Mouse (Mus musculus) forebrain, embryonic 15.5 days (tissue): ENCODE results near the gene E130308A19Rik. TPM values are rescaled to one million over a fixed set of nuclear protein-coding genes. Genes with fewer than 3 reads are reported as not detected.

Experiments
- ATAC-seq: fragments of 200-750 bp; cut with Nextera tagmentation; replicated peaks from 2 replicates; pipeline ENCODE4 v1.8.0; 2017; ENCODE audit warnings: mild to moderate bottlenecking, moderate TSS enrichment, moderate library complexity
- H3K27ac ChIP-seq: fragments of 300-500 bp; sonication (generic); replicated peaks from 2 replicates; pipeline ENCODE4 v1.5.1; 2015; ENCODE audit warnings: mild to moderate bottlenecking, inconsistent platforms
- H3K27me3 ChIP-seq: fragments of 300-500 bp; sonication (generic); 2 replicates; pipeline ENCODE4 v1.6.1; 2015; ENCODE audit warnings: inconsistent platforms
- H3K36me3 ChIP-seq: fragments of 300-500 bp; sonication (generic); 2 replicates; pipeline ENCODE4 v1.6.1; 2015; ENCODE audit warnings: mild to moderate bottlenecking, inconsistent platforms
- H3K4me1 ChIP-seq: fragments of 300-500 bp; sonication (generic); 2 replicates; pipeline ENCODE4 v1.6.1; 2015; ENCODE audit warnings: inconsistent platforms
- H3K4me2 ChIP-seq: fragments of 300-500 bp; sonication (generic); replicated peaks from 2 replicates; pipeline ENCODE4 v1.6.1; 2015; ENCODE audit warnings: mild to moderate bottlenecking, inconsistent platforms
- H3K4me3 ChIP-seq: fragments of 300-500 bp; sonication (generic); 2 replicates; pipeline ENCODE4 v1.5.1; 2015; ENCODE audit warnings: mild to moderate bottlenecking, inconsistent platforms
- H3K9ac ChIP-seq: fragments of 300-500 bp; sonication (generic); replicated peaks from 2 replicates; pipeline ENCODE4 v1.6.1; 2015; ENCODE audit warnings: mild to moderate bottlenecking, inconsistent platforms
- H3K9me3 ChIP-seq: fragments of 300-500 bp; sonication (generic); 2 replicates; pipeline ENCODE4 v1.6.1; 2016; ENCODE audit warnings: inconsistent platforms
- WGBS: fragments of 180-500 bp; shearing (Covaris S2); methylation state at CpG from one replicate; pipeline ENCODE4 v1.1.7; 2015; ENCODE audit warnings: mixed read lengths; 5-methylcytosine and 5-hydroxymethylcytosine counted together
- polyA plus RNA-seq: library from polyadenylated mRNA; unstranded; fragments of >200 nt; fragmentation: Nextera tagmentation; extraction: Ambion mirVana; gene quantifications from 2 replicates; pipeline ENCODE4 v1.2.1, GENCODE M21; 2015

The E130308A19Rik gene
- polyA plus RNA-seq, 1 experiment from 2014 or later: 36.6 TPM

DNA sequence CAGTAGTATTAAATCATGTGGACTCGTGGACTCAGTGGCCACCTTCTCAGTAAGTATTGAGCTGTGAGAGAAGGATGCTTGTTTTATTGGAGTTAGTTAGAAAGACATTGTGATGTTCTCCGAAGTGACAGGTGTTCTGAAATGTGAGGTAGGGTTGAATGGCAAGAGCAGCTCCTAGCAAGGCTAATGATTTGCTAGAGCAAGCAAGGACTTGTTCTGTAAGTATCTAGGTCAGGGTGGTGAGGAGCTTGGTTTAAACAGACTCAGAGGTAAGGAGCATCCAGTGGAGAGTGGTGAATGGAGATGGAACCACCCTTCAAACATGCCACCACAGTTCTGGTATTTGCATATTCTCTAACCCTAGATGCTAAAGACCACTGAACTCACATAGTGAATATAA lies 16.6 kb downstream of the E130308A19Rik start:
- Histone ChIP-seq H3K4me1 (peaks cover 20% of the 10 kb centered on the region), H3K27ac (no peak overlapping the region), H3K9ac (no peak overlapping the region), H3K36me3 (no peaks in the 10 kb centered on the region), H3K4me3 (no peak overlapping the region), H3K4me2 (no peak overlapping the region), H3K9me3 (no peaks in the 10 kb centered on the region), H3K27me3 (no peaks in the 10 kb centered on the region)
- 89% methylated on average over 2 of the region's 2 CpGs for WGBS
- no peak for ATAC-seq

DNA sequence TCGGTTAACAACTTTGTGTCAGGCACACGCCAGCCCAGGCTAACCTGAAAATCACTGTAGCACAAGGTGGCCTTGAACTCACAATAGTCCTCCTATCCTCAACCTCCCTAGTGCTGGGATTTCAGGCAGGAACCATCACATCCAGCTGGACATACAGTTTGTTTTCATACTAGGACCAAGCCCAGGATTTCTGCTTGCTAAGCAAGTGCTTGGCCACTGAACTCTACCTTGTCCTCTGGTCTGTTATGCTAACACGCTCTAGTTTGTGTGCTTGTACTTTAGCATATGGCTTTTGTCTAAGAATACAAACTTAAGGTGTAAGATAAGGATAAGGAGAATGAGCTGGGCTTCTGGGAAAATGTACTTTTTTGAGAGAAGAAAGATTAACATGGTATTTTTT lies 18.4 kb downstream of the E130308A19Rik start:
- WGBS: 77% methylated on average over 3 of the region's 3 CpGs
- 0 out of 2 replicates have a peak overlapping the region, but pooled peaks have one; percentile 3 for H3K27ac ChIP-seq
- H3K4me2 ChIP-seq: no peak overlapping the region
- H3K9me3 ChIP-seq: no peaks in the 10 kb centered on the region
- H3K36me3 ChIP-seq: no peaks in the 10 kb centered on the region
- H3K4me1 ChIP-seq: peaks cover 17% of the 10 kb centered on the region
- no peaks in the 10 kb centered on the region for H3K27me3 ChIP-seq
- no peak for ATAC-seq
- H3K9ac ChIP-seq: no peak overlapping the region
- no peak overlapping the region for H3K4me3 ChIP-seq

DNA sequence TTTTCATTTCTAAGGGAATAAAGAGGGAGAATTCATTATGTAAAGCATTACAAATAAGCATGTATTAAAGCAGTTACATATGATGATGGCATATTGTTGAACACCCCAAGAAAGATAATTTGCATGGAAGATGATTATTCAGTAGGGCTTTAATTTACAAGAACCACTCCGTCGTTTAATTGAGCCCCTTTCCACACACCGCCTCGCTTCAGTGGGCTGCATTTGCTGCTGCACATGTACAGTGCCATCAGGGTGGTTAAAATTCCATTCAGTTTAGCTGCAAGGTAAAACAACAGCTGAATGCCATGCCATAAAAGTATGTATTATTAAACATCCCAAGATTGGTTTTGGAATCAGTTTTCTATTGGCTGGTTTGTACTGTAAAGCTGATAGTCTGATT lies 19.0 kb downstream of the E130308A19Rik start:
- peaks cover 17% of the 10 kb centered on the region for H3K4me1 ChIP-seq
- 28% methylated on average over 4 of the region's 4 CpGs for WGBS
- 0 out of 2 replicates have a peak overlapping the region, but pooled peaks have one; percentile 27 for H3K27ac ChIP-seq
- no peak overlapping the region for H3K9ac ChIP-seq
- no peaks in the 10 kb centered on the region for H3K27me3 ChIP-seq
- H3K4me3 ChIP-seq: no peak overlapping the region
- peak; percentile 63; the same call in 1 of the 2 replicates for ATAC-seq
- no peaks in the 10 kb centered on the region for H3K9me3 ChIP-seq
- H3K36me3 ChIP-seq: no peaks in the 10 kb centered on the region
- H3K4me2 ChIP-seq: no peak overlapping the region

DNA sequence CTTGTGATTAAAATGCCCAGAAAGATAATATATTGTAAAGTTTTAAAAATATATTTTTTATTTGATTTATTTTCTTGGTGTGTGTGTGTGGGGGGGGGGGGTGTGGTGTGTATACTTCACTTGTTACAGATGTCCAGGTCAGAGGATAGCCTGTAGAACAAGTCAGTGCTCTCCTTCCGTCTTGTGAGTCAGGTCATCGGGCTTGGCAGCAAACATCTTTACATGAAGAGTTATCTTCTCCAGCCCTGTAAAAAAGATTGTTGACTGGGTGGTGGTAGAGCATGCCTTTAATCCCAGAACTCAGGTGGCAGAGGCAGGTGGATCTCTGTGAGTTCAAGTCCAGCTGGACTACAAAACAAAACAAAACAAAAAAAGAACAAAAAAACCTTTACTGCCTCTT lies 19.6 kb downstream of the E130308A19Rik start:
- Histone ChIP-seq H3K9me3 (no peaks in the 10 kb centered on the region), H3K36me3 (no peaks in the 10 kb centered on the region), H3K27ac (no peak overlapping the region), H3K4me3 (no peak overlapping the region), H3K27me3 (no peaks in the 10 kb centered on the region), H3K4me1 (peaks cover 17% of the 10 kb centered on the region), H3K4me2 (no peak overlapping the region), H3K9ac (no peak overlapping the region)
- no peak for ATAC-seq
- 97% methylated on average over 2 of the region's 2 CpGs for WGBS

DNA sequence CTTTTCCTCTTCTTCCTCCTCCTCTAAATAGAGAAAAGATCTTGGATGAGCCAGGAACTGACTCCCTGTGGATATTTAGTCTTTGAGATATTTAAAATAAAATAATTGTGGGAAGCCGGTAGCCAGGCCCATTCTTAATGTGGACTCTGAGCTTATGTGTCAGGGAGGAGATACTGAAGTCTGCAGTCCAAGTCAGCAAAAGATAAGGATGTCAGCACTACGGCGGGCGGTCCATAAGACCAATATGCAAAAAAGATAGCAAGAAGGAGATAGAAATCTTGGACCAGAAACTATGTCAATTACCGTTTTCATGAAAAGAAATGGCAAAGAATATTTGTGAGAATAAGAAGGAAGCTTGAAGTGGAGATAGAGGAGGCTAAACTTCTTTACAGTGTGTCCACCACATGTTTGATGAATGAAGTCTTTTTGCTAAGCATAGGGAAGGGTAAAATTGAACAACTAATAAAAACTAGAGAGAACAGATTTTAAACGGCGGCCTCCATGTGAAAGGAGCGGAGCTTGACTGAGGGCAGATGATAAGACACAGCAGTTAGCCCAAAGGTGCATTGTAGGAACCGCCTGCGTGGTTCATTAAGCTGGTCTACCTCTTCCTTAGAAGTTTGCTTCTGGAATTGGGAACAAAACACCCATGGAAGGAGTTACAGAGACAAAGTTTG lies 20.1 kb downstream of the E130308A19Rik start:
- Histone ChIP-seq H3K9ac (no peak overlapping the region), H3K27ac (no peak overlapping the region), H3K4me1 (peaks cover 17% of the 10 kb centered on the region), H3K36me3 (no peaks in the 10 kb centered on the region), H3K27me3 (no peaks in the 10 kb centered on the region), H3K9me3 (no peaks in the 10 kb centered on the region), H3K4me2 (no peak overlapping the region), H3K4me3 (no peak overlapping the region)
- 95% methylated on average over 10 of the region's 10 CpGs for WGBS
- no peak for ATAC-seq

DNA sequence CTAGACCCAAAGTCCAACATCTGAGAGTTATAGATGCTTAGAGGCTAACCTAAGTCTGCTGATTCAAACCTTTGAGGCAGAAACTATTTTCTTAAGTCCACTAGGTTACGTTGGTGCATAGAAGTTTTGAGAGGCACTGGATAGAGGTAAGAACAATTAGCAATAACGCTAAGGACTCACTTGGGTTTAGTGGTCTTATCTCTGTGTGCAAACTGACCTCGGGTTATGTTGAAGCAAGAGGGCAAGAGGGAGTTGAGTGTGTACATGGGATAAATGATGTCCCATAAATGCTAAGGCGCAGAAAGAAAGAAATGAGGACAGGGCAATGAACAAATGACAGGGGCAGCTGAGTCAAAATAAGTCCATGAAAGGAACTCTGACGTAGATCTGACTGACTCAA lies 23.1 kb downstream of the E130308A19Rik start:
- ATAC-seq: no peak
- H3K9me3 ChIP-seq: no peaks in the 10 kb centered on the region
- no peak overlapping the region for H3K9ac ChIP-seq
- 89% methylated on average over 5 of the region's 5 CpGs for WGBS
- H3K27ac ChIP-seq: no peak overlapping the region
- H3K4me2 ChIP-seq: no peak overlapping the region
- H3K27me3 ChIP-seq: no peaks in the 10 kb centered on the region
- H3K4me3 ChIP-seq: no peak overlapping the region
- peaks cover 7% of the 10 kb centered on the region for H3K4me1 ChIP-seq
- H3K36me3 ChIP-seq: no peaks in the 10 kb centered on the region

DNA sequence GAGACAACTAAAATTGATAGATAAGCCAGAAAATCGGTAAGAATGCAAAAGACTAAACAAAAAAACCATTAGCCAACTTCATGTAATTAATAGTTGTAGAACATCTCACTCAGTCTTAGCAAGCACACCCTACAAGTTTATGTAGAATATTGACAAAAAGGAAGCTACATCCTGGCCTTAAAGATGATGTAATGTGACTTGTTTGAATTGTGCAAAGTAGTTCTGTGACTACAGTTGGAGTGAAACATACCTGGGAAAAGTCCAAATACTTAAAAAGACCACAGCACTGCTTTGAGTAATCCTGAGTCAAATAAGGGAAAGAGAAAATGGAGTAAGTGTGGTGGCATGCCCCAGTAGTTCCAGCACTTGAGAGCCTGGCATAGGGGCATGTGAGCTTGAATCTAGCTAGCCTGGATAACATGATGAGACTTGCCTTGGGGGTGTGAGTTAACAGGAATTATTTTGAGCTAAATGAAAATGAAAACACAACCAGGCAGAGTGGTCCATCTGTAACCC lies 26.2 kb downstream of the E130308A19Rik start:
- Histone ChIP-seq H3K27ac (no peak overlapping the region), H3K4me2 (no peak overlapping the region), H3K27me3 (no peaks in the 10 kb centered on the region), H3K36me3 (no peaks in the 10 kb centered on the region), H3K4me1 (no peaks in the 10 kb centered on the region), H3K9me3 (no peaks in the 10 kb centered on the region), H3K9ac (no peak overlapping the region), H3K4me3 (no peak overlapping the region)
- ATAC-seq: no peak
- 92% methylated on average over 1 of the region's 1 CpGs for WGBS

DNA sequence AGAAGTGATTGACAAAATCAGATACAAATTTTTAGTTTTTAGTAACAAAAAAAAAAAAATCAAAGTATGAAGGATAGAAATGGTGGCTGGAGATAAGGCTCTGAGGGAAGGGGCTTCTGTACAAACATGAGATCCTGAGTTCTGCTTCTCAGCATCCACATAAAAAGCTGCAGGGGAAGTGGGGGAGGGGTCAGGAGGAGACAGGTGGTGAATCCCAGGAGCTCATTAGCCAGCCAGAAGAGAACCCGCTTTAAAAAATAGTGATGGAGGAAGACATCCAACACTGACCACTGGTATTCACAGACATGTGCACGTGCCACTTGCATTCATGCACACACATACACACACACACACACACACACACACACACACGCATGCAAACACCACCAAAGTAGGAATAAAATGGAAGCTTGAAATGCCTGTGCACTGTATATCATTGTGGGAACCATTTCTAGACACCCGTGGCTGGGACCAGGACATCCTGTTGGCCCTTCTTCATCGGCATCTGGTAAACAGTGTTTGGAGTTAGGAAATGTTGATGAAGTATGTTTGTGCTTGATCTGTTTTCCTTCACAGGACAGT lies 30.1 kb downstream of the E130308A19Rik start:
- H3K9me3 ChIP-seq: no peaks in the 10 kb centered on the region
- no peaks in the 10 kb centered on the region for H3K4me1 ChIP-seq
- no peak overlapping the region for H3K27ac ChIP-seq
- no peak for ATAC-seq
- 91% methylated on average over 5 of the region's 5 CpGs for WGBS
- no peak overlapping the region for H3K9ac ChIP-seq
- no peak overlapping the region for H3K4me3 ChIP-seq
- H3K4me2 ChIP-seq: no peak overlapping the region
- no peaks in the 10 kb centered on the region for H3K36me3 ChIP-seq
- no peaks in the 10 kb centered on the region for H3K27me3 ChIP-seq

DNA sequence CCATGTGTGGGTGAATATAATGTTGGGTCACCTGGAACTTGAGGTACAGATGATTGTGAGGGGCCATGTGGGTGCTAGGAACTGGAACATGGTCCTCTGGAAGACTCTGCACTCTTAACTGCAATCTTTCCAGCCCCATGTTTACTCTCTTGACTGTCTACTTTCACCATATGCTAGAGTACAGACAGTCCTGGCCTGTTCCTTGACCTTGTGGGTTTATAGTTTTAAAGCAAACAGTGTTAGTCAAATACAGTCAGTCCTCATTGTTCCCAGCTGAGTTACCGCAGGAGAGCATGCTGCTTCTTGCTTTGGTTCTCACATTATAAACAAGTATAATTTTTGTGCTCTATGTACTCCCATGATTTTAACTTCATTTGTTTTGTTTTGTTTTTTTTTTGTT lies 36.2 kb downstream of the E130308A19Rik start:
- no peak overlapping the region for H3K27ac ChIP-seq
- 98% methylated on average over 1 of the region's 1 CpGs for WGBS
- H3K36me3 ChIP-seq: no peaks in the 10 kb centered on the region
- H3K9me3 ChIP-seq: no peaks in the 10 kb centered on the region
- no peak for ATAC-seq
- H3K4me2 ChIP-seq: no peak overlapping the region
- no peak overlapping the region for H3K4me3 ChIP-seq
- H3K9ac ChIP-seq: no peak overlapping the region
- H3K27me3 ChIP-seq: no peaks in the 10 kb centered on the region
- H3K4me1 ChIP-seq: no peaks in the 10 kb centered on the region

DNA sequence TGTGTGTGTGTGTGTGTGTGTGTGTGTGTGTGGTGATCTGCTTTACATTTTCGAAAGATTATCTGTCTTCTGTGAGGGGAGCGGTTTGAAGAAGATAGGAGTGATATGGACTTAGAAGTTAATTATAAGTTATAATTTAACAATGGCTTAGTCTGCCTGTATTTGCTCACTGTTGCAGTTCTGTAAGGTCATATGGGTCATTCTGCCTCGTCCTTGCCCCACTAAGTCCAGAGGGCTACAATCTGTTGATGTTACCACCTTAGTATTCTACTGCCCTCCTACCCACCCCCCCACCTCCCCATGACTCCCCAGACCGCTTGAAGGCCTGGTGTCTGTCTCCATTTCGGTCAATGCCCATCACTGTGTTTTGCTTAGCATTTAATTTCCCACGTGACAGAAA lies 37.4 kb downstream of the E130308A19Rik start:
- Histone ChIP-seq H3K9ac (no peak overlapping the region), H3K4me1 (no peaks in the 10 kb centered on the region), H3K36me3 (no peaks in the 10 kb centered on the region), H3K4me3 (no peak overlapping the region), H3K9me3 (no peaks in the 10 kb centered on the region), H3K27me3 (no peaks in the 10 kb centered on the region), H3K4me2 (no peak overlapping the region), H3K27ac (no peak overlapping the region)
- no peak for ATAC-seq
- WGBS: 95% methylated on average over 6 of the region's 6 CpGs

DNA sequence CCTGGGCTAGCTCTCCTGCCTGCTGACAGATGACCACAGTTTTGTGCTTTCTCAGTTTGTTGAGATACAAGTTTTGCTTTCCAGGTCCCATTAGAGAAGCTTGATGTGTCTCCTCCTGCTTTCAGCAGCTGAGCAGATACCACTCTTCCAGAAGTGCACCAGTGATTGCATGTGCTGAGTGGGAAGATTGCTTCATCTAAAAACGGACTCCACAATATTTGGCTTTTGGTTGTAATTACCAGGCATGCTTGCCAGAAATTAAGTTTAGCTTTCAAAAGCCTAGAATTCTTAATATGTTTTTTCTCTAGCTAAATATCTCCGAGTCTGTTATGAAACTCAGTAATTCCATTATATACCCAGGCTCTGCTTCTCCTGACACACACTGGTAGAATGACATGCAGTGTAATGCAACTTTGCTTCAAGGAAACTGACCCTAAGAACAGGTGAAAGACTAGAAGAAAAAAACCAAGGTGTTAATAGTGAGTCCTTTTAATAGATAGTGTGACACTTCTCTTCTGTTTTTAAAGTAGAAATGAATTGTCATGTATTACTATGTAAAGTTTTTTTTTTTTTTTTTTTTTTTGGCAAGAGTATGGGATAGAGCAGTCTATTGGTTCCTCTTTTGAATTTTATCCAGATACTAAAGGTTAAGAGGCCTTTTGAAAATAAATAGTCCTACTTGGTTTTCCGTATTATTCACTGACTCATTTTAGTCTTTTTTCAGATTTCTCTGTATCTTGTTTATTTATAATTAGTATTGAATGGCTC lies 40.7 kb downstream of the E130308A19Rik start:
- WGBS: 76% methylated on average over 3 of the region's 3 CpGs
- H3K27me3 ChIP-seq: no peaks in the 10 kb centered on the region
- H3K36me3 ChIP-seq: no peaks in the 10 kb centered on the region
- H3K9me3 ChIP-seq: no peaks in the 10 kb centered on the region
- no peak overlapping the region for H3K9ac ChIP-seq
- H3K4me3 ChIP-seq: no peak overlapping the region
- H3K4me2 ChIP-seq: no peak overlapping the region
- H3K4me1 ChIP-seq: no peaks in the 10 kb centered on the region
- ATAC-seq: no peak
- H3K27ac ChIP-seq: no peak overlapping the region

DNA sequence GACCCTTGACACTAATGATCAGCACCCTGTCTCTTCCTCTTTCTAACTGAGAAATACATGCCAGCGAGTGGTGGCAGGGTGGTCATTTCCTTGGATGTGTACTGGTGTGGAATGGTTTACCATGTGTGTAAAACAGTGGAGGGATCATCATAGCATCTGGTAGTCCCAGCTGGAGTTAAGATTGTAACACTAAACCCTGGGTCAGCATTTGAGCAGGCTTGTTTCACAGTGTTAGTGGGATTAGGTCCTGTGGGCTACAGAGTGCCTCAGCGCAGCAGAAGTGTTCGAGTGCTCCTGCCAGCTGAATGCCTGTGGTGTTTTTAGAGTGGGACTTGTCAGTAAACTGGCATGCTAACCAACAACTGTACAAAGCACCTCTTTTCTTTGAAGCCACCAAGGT lies 42.0 kb downstream of the E130308A19Rik start:
- H3K4me2 ChIP-seq: no peak overlapping the region
- H3K36me3 ChIP-seq: no peaks in the 10 kb centered on the region
- H3K4me3 ChIP-seq: no peak overlapping the region
- no peak overlapping the region for H3K27ac ChIP-seq
- H3K9me3 ChIP-seq: no peaks in the 10 kb centered on the region
- no peaks in the 10 kb centered on the region for H3K4me1 ChIP-seq
- 51% methylated on average over 3 of the region's 3 CpGs for WGBS
- ATAC-seq: no peak
- H3K9ac ChIP-seq: no peak overlapping the region
- H3K27me3 ChIP-seq: no peaks in the 10 kb centered on the region
